Mouse (Mus musculus) v-Abl transformed pro-B cells (cell line): Measurements from ENCODE around the gene Pex11b.

ENCODE experiments used
- in situ Hi-C, 2 experiments: fragments of 400-800 bp; cut with MboI; formaldehyde crosslinking; loops; one replicate each; pipeline ENCODE4 v1.15.1; 2025; ENCODE audit not compliant: unreplicated experiment in 2 of 2

Gene Pex11b

GRCm38 (mm10) chr3:96606618-96607017 is 28.6 kb upstream of the Pex11b start:
- in situ Hi-C loops: no loop called here

DNA sequence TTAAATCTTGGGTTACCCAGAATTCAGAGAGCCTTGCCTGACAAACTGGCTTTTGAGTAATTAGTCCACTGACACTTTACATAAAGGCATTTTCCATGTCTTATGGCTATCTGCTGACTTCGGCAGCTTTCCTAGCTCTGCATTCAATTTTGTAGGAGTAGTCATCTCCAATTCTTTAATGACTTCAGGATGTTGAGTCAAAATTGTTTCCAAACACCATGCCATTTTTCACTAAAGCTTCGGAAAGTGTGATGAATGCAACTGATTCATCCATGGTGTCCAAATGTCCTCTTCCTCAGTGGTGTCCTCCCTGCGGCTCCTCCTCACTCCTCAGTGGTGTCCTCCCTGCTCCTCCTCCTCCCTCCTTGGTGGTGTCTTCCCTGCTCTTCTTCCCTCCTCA is 17.2 kb upstream of the Pex11b start:
- in situ Hi-C loops: no loop called here

DNA sequence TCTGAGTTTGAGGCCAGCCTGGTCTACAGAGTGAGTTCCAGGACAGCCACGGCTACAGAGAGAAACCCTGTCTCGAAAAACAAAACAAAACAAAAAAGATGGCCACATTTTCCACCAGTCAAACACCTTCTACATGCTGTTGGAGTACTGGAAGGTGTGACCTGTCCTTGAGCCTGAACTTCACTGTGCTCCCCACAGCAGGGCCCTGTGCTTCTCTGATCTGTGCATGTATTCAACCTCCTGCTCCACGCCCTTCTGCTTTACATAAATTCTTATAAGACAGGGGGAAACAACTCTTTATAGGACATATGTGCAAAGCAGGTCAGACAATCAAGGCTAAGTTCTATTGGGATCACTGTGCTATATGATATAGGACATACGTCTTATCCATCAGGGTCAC is 12.0 kb upstream of the Pex11b start:
- in situ Hi-C loops: no loop called here

GRCm38 (mm10) chr3:96629729-96630600 is 5.2 kb upstream of the Pex11b start, which contains the start of gene Rbm8a:
TSS of gene Rbm8a (plus strand) at chr3:96629933.
- in situ Hi-C loops: loop anchor here (5.0 to 25.0 kb wide), 2 partner anchors 48 to 343 kb away; partner anchors contain the start of gene Fcgr1 (in 2 of the 2)

DNA sequence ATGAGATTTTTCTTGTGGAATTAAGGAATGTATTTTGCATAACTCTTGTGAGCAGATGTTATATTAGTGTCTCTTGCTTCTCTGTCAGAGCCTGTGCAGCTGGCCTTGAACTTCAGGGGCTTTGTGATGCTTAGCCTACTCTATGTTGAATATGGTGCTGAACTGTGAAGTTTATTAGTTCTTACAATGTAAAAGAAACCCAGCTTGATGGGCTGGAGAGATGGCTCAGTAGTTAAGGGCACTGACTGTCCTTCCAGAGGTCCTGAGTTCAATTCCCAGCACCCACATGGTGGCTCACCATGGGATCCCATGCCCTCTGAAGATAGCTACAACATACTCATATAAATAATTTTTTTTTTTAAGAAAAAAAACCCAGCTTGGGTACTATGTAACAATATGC is 3.1 kb upstream of the Pex11b start:
- in situ Hi-C loops: loop anchor here (5.0 to 25.0 kb wide), 2 partner anchors 50 to 345 kb away; partner anchors contain the start of gene Fcgr1 (in 2 of the 2)

DNA sequence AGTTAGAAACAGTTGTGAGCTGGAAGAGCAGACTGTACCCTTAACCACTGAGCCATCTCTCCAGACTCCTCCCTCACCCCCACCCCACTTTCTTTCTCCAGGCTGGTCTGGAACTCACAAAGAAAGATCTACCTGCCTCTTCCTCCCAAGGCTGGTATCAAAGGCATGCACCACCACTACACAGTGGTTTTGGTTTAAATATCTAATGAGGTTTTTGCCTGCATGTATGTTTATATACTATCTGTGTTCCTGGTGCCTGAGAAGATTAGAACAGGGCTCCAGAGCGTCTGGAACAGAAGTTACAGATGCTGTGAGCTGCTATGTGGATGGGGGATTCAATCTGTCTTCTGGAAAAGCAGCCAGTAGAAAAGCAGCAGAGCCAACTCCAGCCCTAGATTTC is 1.2 kb upstream of the Pex11b start:
- in situ Hi-C loops: loop anchor here (5.0 to 25.0 kb wide), 2 partner anchors 52 to 347 kb away; partner anchors contain the start of gene Fcgr1 (in 2 of the 2)

DNA sequence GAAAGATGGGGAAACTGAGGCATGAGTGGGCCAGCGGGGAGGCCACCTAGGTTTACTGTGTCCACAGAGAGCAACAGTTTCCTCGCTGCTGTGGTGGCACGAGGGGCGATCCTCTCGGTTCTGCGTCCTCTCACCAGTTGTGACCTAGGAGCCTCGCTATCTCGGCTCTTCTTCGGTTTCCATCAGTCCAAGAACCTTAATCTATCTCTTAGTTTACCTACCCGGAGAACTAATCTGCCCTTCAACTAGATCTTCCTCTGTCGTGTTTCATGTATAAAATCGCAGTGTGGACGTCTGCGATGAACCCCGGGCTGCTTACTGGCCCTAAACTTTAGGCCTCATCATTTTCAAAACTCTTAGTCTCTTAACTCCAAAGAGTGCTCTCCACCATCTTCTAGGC is 730 bp downstream of the Pex11b start:
- in situ Hi-C loops: loop anchor here (25.0 kb wide), 1 partner anchor 349 kb away; the partner anchor contains the start of gene Fcgr1 (in 2 of the 2)

GRCm38 (mm10) chr3:96636448-96636847 is 1.3 kb downstream of the Pex11b start:
- in situ Hi-C loops: loop anchor here (25.0 kb wide), 1 partner anchor 349 kb away; the partner anchor contains the start of gene Fcgr1 (in 2 of the 2)

DNA sequence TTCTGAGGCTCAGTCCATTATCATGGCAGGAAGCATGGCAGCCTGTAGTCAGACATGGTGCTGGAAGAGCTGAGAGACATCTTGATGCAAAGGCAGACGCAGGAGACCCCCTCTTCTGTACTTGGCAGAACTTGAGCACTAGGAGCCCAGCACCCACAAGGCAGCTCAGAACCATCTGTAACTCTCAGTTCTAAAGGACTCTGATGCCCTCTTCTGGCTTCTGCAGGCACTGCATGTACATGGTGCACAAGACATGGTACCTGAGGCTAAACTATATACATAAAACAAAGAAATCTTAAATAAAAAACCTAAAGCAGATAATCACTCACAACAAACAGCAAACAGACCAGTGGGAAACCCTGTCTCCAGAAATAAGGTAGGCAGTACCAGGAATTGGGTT is 4.0 kb downstream of the Pex11b start:
- in situ Hi-C loops: loop anchor here (25.0 kb wide), 1 partner anchor 352 kb away; the partner anchor contains the start of gene Fcgr1 (in 2 of the 2)

- in situ Hi-C loops: loop anchor here (5.0 to 25.0 kb wide), 2 partner anchors 57 to 358 kb away; partner anchors contain the start of gene Fcgr1 (in 2 of the 2)
Measured at GRCm38 (mm10) chr3:96645018-96645649, 10.0 kb downstream of the Pex11b start, which contains the start of gene Itga10. TSS of gene Itga10 (plus strand) at chr3:96645584.

GRCm38 (mm10) chr3:96647365-96647764 is 12.2 kb downstream of the Pex11b start:
- in situ Hi-C loops: loop anchor here (5.0 to 25.0 kb wide), 2 partner anchors 55 to 360 kb away; partner anchors contain the start of gene Fcgr1 (in 2 of the 2)

- in situ Hi-C loops: no loop called here
Measured at GRCm38 (mm10) chr3:96660901-96661300, 25.7 kb downstream of the Pex11b start.

GRCm38 (mm10) chr3:96662731-96663316 is 27.6 kb downstream of the Pex11b start:
- in situ Hi-C loops: no loop called here

DNA sequence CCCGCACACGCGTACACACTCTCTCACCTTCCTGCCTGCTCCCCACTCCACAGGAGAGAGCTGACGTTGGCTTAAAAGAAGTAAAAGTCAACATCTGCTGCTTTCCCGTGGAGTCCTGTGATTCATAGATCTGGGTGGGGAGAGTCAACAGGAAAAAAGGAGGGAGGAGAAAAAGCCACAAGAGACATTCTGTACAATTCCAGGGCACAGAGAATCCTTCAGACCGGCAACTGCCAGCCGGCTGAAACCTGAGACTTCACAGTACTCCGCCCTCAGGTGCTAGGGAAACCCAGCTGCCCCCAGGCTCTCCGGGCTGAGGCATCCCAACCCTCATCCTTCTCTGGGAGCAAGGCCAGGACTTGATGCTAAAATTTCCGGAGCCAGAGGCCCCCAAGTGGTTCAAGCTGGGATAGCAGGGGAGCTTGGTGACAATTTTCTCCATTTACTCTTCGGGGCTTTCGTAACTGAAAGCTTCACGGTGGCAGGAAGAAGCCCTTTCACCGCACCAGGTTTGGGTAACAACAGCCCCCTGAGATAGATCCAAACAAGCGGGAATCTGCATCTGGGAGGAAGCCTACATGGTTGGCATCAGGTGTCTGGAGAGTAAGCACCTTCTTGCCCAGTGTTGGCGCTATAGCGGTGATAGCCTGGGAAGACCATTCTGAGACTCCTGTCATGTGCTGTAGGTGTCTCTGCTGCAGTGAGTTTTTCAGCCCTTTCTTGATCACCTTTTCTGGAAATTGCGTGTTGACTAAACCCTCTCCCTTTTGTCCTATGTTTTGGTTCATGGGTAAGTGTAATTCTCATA is 28.5 kb downstream of the Pex11b start:
- in situ Hi-C loops: no loop called here

DNA sequence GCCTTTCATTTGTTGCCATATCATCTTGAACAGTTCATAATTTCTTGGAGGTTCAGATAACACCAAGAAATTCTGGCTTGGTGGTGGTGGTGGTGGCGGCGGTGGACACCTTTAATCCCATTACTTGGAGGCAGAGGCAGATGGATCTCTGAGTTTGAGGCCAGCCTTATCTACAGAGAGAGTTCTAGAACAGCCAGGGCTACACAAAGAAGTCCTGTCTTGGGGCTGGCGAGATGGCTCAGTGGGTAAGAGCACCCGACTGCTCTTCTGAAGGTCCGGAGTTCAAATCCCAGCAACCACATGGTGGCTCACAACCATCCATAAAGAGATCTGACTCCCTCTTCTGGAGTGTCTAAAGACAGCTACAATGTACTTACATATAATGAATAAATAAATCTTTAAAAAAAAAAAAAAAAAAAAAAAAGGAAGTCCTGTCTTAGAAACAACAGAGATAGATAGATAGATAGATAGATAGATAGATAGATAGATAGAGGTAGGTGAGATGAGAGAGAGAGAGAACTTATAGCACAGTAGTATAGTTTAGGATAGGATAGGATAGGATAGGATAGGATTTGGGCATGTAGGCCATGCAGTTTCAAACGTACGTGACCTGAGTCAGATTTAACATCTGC is 30.7 kb downstream of the Pex11b start:
- in situ Hi-C loops: loop anchor here in 1 of 2 experiments (5.0 kb wide), 1 partner anchor 36 kb away; no protein-coding TSS in a partner anchor

DNA sequence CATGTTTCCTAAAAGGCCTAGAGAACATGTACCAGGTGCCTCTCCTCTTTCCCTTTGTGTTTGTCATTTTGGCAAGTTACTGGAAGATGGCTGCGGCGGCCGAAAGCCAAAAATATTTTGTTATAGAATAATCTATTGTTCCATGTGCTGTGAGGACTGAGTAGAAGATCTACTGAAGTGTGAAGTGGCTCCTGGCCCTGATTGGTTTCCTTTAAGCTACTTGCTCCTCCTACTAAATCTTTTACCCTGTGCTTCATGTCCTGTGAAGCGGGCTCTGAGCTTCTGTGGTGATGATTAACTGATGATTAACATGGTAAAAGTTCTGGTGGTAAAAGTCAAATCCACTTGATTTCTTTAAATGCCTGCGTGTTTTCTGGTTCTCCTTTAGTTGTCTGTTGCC is 31.7 kb downstream of the Pex11b start:
- in situ Hi-C loops: loop anchor here in 1 of 2 experiments (5.0 kb wide), 1 partner anchor 35 kb away; no protein-coding TSS in a partner anchor

DNA sequence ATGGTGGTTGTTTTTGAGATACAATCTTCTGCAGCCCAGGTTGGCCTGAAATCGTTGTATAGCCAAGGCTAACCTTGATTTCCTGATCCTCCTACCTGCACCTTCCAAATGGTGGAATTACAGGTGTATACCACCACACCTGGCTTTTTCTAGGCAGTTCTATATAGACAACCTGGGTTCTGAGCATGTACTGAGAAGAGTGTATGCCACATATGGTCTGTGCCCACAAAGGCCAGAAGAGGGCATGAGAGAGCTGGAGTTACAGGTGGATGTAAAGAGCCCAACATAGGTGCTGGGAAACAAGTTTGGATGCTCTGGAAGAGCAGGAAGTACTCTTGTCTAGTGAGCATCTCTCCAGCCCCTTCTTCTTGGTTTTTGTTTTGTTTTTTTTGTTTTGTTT is 32.1 kb downstream of the Pex11b start:
- in situ Hi-C loops: loop anchor here in 1 of 2 experiments (5.0 kb wide), 1 partner anchor 35 kb away; no protein-coding TSS in a partner anchor

- in situ Hi-C loops: loop anchor here in 1 of 2 experiments (5.0 kb wide), 1 partner anchor 34 kb away; no protein-coding TSS in a partner anchor
Measured at GRCm38 (mm10) chr3:96668424-96669067, 33.4 kb downstream of the Pex11b start.
